Mouse (Mus musculus): Measurements from ENCODE around the gene Kcnk7.

Gene Kcnk7

DNA sequence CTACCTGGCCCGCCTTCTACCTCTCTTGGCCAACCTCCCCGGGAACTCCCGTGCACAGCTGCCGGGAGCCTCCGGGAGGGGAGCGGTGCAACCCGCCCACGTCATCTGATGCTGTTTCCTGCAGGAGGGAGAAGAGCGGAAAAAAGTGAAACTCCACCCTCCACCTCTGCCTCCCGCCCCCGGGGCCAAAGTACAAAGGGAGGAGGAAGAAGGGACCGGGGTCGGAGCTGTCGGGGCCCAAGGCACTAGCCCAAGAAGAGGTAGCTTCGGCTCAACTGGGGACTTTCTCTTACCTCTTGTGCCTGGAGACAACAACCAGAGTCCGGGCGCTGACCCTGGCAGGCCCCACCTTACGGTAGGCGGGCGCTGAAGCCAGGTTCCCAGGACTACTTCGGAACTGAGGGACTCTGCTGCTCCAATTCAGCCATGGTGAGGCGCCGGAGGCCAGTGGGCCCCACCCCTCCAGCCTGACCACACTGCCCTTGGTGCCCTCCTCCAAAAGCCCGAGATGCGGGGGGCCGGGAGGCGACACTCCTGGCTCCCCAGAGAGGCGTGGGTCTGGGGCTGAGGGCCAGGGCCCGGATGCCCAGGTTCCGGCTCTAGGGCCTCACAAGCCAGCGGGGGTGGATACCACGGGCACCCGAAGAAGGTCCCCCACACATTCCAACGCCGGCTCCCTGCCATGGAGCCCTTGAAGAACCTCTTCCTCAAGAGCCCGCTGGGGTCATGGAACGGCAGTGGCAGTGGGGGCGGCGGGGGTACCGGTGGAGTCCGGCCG is 14.4 kb upstream of the Kcnk7 start:
- CTCF ChIA-PET: interaction anchor here (0.8 kb wide), 1 partner anchor 52 kb away, joined by 3 read pairs; no protein-coding TSS in a partner anchor

GRCm38 (mm10) chr19:5690343-5690735 is 13.8 kb upstream of the Kcnk7 start:
- CTCF ChIA-PET: no interaction called here

DNA sequence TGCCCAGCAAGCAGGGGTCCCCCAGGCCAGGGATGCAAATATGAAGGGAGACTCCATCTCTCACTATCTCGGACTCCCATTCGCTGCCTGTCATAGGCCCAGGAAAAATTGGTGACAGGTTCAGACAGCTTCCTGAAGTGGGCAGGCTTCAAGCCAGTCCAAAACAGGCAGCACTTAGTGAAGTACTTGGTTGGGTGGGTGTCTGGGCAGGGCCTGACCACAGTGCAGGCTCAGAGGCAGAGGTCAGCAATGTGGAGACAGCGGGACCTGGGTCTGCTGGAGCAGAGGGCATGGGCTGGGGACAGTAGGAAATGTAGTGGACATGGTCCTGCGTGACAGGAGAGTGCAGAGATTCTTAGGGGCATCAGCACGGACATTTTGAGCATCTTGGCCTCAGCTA is 12.6 kb upstream of the Kcnk7 start:
- CTCF ChIA-PET: interaction anchor here (0.7 kb wide), 1 partner anchor 1839 kb away, joined by 4 read pairs; no protein-coding TSS in a partner anchor

GRCm38 (mm10) chr19:5692086-5692912 is 11.9 kb upstream of the Kcnk7 start:
- CTCF ChIA-PET: interaction anchor here (0.6 to 0.7 kb wide), 2 partner anchors 196 to 1840 kb away, joined by 3 to 4 read pairs; no protein-coding TSS in a partner anchor

GRCm38 (mm10) chr19:5692913-5693396 is 11.2 kb upstream of the Kcnk7 start:
- CTCF ChIA-PET: interaction anchor here (0.6 kb wide), 1 partner anchor 197 kb away, joined by 3 read pairs; no protein-coding TSS in a partner anchor

DNA sequence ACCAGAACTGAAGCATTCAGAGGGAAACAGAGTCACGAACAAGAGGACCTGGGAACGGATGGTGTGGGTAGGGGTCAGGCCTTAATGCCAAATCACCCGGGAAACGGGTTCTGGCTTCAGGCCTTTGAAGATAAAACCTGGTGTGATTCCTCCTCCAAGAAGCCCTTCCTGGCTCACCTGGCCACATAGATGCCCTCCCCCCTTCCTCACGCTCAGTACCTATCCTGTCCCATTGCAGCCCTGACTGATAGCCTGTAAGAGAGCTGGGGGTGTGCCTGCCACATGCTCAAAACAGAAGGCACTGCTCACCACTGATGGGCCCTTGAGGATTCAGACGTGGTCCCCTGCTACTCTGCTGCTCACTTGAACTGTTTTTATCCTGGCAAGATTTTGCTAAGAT is 10.4 kb upstream of the Kcnk7 start:
- CTCF ChIA-PET: no interaction called here

DNA sequence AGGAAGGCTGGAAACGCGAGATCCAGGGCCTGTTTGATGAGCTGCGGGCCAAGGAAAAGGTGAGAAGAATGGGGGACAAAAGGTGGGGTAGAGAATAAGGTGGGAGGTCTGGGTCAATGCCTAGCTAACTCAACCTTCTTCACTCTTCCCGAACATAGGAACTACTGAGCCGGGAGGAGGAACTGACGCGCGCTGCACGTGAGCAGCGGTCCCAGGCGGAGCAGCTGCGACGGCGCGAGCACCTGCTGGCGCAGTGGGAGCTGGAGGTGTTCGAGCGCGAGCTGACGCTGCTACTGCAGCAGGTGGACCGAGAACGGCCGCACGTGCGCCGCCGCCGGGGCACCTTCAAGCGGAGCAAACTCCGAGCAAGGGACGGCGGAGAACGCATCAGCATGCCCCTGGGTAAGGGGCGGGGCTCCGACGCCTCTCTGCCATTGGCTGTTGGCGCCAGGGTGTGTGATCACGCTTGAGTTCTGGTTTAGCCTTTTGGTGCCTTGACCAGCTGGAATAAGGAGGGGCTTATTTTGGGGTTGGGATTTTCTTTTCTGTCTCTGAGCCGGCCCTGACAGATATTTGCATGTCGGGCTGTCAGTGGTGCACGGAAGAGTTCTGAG is 8.2 kb upstream of the Kcnk7 start:
- CTCF ChIA-PET: no interaction called here

DNA sequence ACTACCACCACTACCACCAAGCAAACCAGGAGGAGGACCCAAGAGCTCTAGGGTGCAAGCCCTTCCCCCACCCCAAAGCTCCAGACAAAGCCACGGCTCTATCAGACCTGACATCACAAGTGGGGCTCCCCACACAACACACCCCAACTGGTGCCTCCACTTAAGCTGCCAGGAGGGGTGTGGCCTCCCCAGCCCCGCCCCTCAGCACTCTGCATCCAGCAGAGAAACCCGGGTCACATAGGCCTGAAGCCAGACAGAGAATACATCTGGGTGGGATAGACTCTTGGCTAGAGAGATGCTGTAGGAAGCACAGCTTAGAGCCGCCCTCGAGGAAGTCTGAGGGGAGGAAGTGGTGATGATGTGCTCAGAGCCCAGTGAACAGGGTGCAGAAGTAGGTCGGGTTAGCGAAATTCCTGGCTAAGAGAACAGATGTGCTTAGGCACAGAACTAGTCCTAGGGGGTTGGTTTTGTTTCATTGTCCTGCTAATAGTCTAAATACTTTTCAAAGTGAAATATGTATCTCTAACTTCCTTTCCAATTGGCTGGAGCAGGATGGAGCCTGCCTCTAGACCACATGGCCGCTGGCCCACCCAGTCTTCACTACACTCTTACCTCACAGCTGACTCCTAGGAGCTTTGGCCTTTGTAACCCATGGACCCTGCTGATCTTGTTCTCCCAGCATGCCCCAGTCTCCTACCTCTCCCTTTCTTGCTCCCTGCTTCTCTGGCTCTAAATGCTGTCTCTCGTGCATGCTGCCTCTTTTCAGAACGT is 819 bp downstream of the Kcnk7 start:
- CTCF ChIA-PET: interaction anchor here (0.6 kb wide), 1 partner anchor 57 kb away, joined by 5 read pairs; no protein-coding TSS in a partner anchor

- CTCF ChIA-PET: interaction anchor here (0.7 to 1.4 kb wide), 4 partner anchors 12 to 531 kb away, joined by 3 to 4 read pairs (median 3); partner anchors contain the start of gene Fam89b
These were observed 5.9 kb downstream of the Kcnk7 start for GRCm38 (mm10) chr19:5710068-5710467.

DNA sequence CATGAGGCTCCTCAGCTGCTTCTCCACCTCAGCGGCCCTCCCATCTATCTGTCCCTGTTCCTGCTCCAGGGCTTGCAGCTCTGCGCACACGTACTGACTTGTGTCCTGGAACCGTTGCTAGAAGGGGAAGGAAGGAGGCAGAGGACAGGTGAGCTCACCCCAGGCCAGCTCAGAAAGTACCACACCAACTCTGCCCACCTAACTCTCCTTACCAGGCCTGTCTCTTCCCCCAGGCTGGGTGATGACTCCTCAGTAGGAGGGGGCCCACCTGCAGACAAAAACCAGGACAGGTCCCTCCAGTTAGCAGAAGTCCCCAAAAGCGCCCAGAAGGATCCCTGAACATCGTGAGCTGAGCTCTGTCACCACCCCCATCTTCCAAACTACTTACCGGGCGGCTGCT is 6.4 kb downstream of the Kcnk7 start:
- CTCF ChIA-PET: interaction anchor here (1.0 to 1.5 kb wide), 4 partner anchors 12 to 60 kb away, joined by 3 read pairs; partner anchors contain the start of gene Fam89b

- CTCF ChIA-PET: interaction anchor here (1.4 to 1.5 kb wide), 2 partner anchors 14 to 59 kb away, joined by 3 read pairs; no protein-coding TSS in a partner anchor
These were observed 7.1 kb downstream of the Kcnk7 start for GRCm38 (mm10) chr19:5711218-5711617.

DNA sequence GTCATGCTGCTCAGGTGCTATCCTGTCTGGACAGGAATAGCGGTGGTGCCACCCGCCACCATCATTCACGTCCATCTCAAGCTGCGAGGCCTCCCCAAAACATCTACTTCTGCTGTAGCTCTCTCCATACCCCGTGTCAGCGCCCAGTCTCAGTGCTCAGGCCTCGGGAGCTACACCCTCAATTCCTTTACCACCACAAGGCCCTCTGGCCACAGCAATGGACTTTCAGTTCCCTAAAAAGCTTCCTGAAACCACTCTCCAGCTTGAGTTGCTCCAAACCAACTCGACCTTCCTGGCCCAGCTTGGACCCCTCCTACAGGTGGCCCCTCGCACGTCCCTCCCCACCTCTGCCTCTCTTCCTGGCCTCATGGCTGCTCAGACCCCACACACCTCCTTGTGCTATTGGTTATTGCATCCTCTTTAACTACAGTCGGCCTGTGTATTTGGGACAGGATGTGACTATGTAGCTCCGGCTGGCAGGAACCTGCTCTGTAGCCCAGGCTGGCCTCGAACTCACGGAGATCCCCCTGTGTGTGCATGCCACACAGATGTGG is 7.8 kb downstream of the Kcnk7 start:
- CTCF ChIA-PET: interaction anchor here (1.3 to 1.5 kb wide), 2 partner anchors 13 to 16 kb away, joined by 3 to 4 read pairs; no protein-coding TSS in a partner anchor

- CTCF ChIA-PET: no interaction called here
These were observed 9.1 kb downstream of the Kcnk7 start for GRCm38 (mm10) chr19:5713255-5713654.

- CTCF ChIA-PET: no interaction called here
These were observed 9.6 kb downstream of the Kcnk7 start for GRCm38 (mm10) chr19:5713730-5714129.

- CTCF ChIA-PET: interaction anchor here (0.6 kb wide), 1 partner anchor 52 kb away, joined by 19 read pairs; no protein-coding TSS in a partner anchor
These were observed 11.9 kb downstream of the Kcnk7 start for GRCm38 (mm10) chr19:5715793-5716688.

DNA sequence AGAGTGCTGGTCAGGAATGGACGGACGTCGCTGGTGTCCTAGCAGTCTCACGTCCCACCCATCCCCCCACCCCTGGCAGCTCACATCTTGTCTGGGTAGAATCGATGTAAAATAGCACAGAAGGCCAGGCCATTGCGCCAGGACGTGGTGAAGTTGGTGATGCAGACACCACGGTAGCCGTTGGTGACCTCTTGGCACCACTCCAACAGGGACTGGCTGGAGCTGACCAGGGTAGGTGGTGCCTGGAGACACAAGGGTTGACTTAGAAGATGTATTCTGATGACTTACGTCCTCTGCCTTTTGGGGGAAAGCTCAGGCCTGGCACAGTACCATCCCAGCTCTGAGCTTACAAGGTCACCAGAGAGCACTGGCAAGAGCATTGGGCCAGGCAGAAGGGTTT is 12.8 kb downstream of the Kcnk7 start:
- CTCF ChIA-PET: interaction anchor here (0.6 kb wide), 1 partner anchor 53 kb away, joined by 19 read pairs; no protein-coding TSS in a partner anchor

DNA sequence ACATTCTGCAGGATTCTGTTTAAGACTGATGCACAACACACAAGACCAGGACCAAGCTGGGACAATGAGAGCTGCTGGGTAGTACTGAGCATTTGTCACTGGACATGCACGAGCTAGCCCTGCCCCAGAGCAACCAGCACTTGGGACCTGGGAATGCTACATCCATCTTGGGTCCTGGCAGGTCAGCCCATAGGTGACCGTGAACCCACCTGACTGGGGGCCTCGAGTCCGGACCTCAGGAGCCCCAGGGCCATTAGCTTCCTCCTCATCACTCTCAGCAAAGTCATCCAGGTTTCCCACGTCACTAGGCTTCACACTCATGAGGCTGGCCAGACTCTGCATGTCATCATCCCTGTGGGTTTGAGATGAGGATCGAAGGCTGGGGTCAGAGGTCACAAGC is 17.1 kb downstream of the Kcnk7 start:
- CTCF ChIA-PET: no interaction called here

- CTCF ChIA-PET: interaction anchor here (0.5 to 1.0 kb wide), 2 partner anchors 13 to 363 kb away, joined by 3 read pairs; no protein-coding TSS in a partner anchor
These were observed 18.8 kb downstream of the Kcnk7 start for GRCm38 (mm10) chr19:5722848-5723425.

All from spleen, embryonic (tissue).